Mouse (Mus musculus): ENCODE data around the gene Coq4. TPM values are rescaled to one million over a fixed set of nuclear protein-coding genes. Genes with fewer than 3 reads are reported as not detected.

Coq4 gene
- total and polyA plus RNA-seq, 3 experiments: 20.2 to 191 (median 21.6) TPM

- DNase-seq: no peak
Measured at GRCm38 (mm10) chr2:29846061-29846853, 59.0 kb downstream of the Coq4 start.

GRCm38 (mm10) chr2:29846911-29847310, 59.6 kb downstream of the Coq4 start:
- DNase-seq: no peak

Small RNAs within 50 kb of the gene (microRNA-seq; reads per million reads assigned to microRNA genes)
- gene Mir219a-2: 0 reads per million in 2 experiments
- gene Mir219b: 0 reads per million in 2 experiments

Other genes with a start within 250 kb of the Coq4 start
- 10 to 100 TPM; 46.2 to 48.2 TPM for gene Rapgef1, start 167.8 kb upstream of the Coq4 start, total RNA-seq (2021)
- gene Rapgef1, start 167.8 kb upstream of the Coq4 start, polyA plus RNA-seq (2012; rRNA removed): 44.1 and 50.9 TPM in 2 replicates
- not detected for gene Gm13420, start 35.8 kb upstream of the Coq4 start, total RNA-seq (2021)
- gene Gm13420, start 35.8 kb upstream of the Coq4 start, polyA plus RNA-seq (2012; rRNA removed): 0.16 TPM in 1 of 2 replicates, not detected in the other
- not detected for gene Gm13547, start 28.2 kb upstream of the Coq4 start, total RNA-seq (2021)
- gene Gm13547, start 28.2 kb upstream of the Coq4 start, polyA plus RNA-seq (2012; rRNA removed): not detected in 2 replicates
- gene Trub2, start 1.0 kb downstream of the Coq4 start, total RNA-seq (2021): 10 to 100 TPM; 39.3 to 42.8 TPM
- gene Trub2, start 1.0 kb downstream of the Coq4 start, polyA plus RNA-seq (2012; rRNA removed): 25.6 and 30.7 TPM in 2 replicates
- gene Slc27a4, start 15.1 kb downstream of the Coq4 start, total RNA-seq (2021): 10 to 100 TPM; 34.6 to 39.4 TPM
- 40.2 and 49.0 TPM in 2 replicates for gene Slc27a4, start 15.1 kb downstream of the Coq4 start, polyA plus RNA-seq (2012; rRNA removed)
- 10 to 100 TPM; 34.0 to 42.8 TPM for gene Urm1, start 32.6 kb downstream of the Coq4 start, total RNA-seq (2021)
- 58.9 and 62.1 TPM in 2 replicates for gene Urm1, start 32.6 kb downstream of the Coq4 start, polyA plus RNA-seq (2012; rRNA removed)
- gene Cercam, start 81.7 kb downstream of the Coq4 start, total RNA-seq (2021): 10 to 100 TPM in 1 of 2 experiments, 1 to 10 TPM in 1; 5.3 to 19.1 TPM
- 25.3 and 26.6 TPM in 2 replicates for gene Cercam, start 81.7 kb downstream of the Coq4 start, polyA plus RNA-seq (2012; rRNA removed)
- gene Odf2, start 101.7 kb downstream of the Coq4 start, total RNA-seq (2021): 10 to 100 TPM; 32.8 to 35.7 TPM
- 27.8 and 29.6 TPM in 2 replicates for gene Odf2, start 101.7 kb downstream of the Coq4 start, polyA plus RNA-seq (2012; rRNA removed)
- 10 to 100 TPM; 33.0 to 33.5 TPM for gene Gle1, start 147.9 kb downstream of the Coq4 start, total RNA-seq (2021)
- 9.5 and 12.2 TPM in 2 replicates for gene Gle1, start 147.9 kb downstream of the Coq4 start, polyA plus RNA-seq (2012; rRNA removed)
- gene Sptan1, start 178.1 kb downstream of the Coq4 start, total RNA-seq (2021): 100 to 1,000 TPM; 192 to 206 TPM
- gene Sptan1, start 178.1 kb downstream of the Coq4 start, polyA plus RNA-seq (2012; rRNA removed): 70.2 and 77.0 TPM in 2 replicates

Measured in adrenal gland, adult 2 months (tissue).